Mouse (Mus musculus): ENCODE measurements around the gene Eif1. TPM values are rescaled to one million over a fixed set of nuclear protein-coding genes. Genes with fewer than 3 reads are reported as not detected.
"Not testable (repeated sequence)": the region's sequence is repeated elsewhere in the genome, so short reads cannot be mapped to it uniquely, and the experiment has no call there.

Eif1 gene
- 100 to 1,000 TPM; 838 to 840 TPM for total RNA-seq (2021)
- long read RNA-seq, experiment 1, transcript Eif1-201 (4 exons, 1,322 nt) = major isoform, 474 of 486 reads
- long read RNA-seq, experiment 1, partial matches to known transcripts = 1 of 486 reads
- long read RNA-seq, experiment 1, other reads (novel, unspliced or antisense) = 7 of 486 reads
- long read RNA-seq, experiment 2, transcript Eif1-201 (4 exons, 1,322 nt) = major isoform, 526 of 534 reads
- long read RNA-seq, experiment 2, partial matches to known transcripts = 1 of 534 reads
- long read RNA-seq, experiment 2, other reads (novel, unspliced or antisense) = 5 of 534 reads

DNA sequence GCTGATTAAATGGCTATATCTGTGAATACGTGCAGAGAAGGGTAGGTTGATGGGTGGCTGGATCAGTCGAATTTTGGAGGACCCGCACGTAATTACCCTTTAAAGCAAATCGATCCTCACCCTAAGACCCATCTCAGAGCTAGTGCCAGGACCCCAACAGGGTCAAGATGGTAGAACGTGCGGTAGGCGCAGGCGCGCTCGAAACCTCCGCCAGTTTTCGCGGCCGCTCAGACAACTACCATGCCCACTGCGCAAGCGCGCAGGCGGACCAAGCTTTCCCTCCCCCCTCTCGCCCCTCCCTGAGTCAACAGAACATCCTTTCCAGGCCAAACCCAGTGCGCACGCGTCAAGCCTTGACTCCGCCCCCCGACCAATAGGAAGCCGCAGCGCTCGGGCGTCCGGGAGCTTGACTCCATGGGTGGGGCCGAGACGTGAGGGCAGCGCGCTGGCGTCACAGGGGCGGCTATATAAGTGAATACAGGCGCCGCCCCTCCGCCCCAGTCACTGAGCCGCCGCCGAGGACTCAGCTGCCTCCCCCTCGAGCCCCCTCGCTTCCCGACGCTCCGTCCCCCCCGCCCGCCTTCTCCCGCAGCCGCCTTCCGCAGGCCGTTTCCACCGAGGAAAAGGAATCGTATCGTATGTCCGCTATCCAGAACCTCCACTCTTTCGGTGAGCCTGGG is at the start of gene Eif1:
Gene Eif1, plus strand, starts transcription at position 394 of the 680 bp plus-strand sequence.
- peak; percentile 100 for DNase-seq

DNA sequence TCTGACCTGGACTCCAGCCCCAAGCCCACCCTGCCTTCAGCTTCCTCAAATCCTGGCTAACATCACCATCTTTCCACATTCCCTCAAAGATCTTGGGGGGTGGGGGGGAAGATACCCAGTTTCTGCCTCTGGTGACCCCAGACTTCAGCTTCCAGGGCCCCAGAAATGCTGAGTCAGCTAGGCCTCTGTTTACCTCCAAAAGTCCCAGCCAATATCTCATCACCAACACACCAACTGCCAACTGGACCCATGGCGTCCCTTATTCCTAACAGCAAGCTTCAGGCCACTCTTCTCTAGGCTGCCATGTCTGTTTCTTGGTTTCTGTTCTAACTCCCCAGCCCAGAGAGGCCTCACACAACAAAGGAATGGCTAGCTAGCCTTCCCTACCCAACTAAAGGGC is 47.8 kb upstream of the Eif1 start:
- no peak for DNase-seq

DNA sequence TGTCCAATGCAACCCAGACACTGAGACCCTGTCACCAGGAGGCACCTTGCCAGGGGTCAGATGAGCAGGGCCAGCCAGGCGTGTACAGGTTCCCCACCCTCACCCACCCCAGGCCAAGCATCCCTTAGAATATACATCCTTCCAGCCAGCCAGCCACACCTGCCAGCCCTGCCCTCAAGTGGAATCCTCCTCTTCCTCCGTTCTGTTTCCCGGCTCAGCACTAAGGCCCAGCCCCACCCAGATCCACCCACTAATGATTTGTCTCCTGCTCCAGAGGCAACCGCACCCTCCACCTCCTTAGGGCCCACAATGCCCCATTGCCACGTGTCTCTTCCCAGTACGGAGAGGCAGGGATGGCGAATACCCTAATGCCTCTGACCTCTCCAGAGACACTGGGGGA is 45.0 kb upstream of the Eif1 start:
- DNase-seq = no peak

DNA sequence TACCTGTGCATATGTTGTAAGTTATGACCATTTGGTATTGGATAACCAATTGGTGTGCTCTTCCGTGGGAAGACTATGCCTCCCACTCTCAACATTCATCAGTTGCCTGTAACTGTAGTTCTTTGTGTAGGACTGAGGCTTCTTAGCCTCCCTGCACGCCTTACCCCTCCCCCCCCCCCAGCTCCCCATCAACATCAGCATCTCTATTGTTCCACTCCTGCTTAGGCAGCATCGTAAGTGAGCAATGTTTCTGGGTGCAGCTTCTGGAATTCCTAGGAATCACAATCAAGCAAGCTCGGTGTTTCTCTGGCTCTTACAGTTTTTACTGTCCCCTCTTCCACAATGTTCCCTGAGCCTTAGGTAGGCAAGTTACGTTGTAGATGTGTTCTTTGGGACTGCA is 44.2 kb upstream of the Eif1 start:
- no peak for DNase-seq

DNA sequence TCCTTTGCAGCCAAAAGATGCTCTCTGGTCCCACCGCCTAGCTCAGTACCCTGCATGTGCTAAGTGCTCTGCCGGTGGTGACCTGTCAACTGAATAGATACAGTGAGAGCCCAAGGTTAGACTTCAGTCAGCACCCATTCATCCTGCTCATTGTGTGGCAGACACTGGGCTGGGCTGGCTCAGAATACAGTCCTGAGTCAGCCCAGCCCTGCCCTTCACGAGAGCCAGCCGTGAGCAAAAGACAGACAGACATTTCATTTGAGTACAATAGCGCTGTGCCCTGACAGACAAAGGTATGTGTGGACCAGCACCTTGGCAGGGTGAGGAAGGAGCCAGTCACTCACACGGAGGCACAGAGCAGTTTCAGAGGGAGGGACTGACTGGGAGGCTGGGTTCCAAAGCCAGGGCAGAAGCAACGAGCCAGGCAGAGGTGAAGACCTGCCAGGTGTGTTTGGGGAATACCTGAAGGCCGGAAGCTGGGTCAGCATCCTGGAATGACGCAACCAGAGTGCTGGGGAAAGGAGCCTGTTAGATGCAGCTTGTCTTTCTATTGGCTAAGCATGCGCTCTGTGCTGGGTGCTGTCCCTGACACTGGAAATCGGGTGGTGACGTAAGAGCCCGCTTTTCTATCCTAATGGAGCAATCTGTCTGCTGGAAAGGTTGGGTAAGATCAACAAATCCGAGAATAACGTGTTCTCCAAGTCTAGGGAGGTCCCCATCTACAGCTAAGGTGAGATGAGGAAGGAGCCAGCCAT is 41.8 kb upstream of the Eif1 start:
- no peak for DNase-seq

DNA sequence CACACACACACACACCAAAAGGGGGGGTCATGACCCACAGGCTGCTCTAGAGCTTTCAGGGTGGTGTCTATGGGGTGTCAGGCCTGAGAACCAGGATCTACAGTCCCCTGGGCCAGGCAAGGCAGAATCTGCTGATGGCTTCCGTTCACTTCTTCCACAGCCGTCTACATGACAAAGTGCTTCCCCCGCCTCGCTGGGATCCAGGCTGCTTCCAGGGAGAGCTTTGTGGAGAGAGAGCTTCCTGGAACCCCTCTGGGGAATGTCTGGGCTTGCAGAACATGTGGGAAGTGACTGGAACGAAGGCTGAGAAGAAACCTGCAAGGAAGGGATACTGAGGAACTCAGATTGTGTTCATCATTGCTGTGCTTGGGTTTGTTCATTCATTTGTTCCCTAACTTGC is 40.9 kb upstream of the Eif1 start:
- DNase-seq = no peak

DNA sequence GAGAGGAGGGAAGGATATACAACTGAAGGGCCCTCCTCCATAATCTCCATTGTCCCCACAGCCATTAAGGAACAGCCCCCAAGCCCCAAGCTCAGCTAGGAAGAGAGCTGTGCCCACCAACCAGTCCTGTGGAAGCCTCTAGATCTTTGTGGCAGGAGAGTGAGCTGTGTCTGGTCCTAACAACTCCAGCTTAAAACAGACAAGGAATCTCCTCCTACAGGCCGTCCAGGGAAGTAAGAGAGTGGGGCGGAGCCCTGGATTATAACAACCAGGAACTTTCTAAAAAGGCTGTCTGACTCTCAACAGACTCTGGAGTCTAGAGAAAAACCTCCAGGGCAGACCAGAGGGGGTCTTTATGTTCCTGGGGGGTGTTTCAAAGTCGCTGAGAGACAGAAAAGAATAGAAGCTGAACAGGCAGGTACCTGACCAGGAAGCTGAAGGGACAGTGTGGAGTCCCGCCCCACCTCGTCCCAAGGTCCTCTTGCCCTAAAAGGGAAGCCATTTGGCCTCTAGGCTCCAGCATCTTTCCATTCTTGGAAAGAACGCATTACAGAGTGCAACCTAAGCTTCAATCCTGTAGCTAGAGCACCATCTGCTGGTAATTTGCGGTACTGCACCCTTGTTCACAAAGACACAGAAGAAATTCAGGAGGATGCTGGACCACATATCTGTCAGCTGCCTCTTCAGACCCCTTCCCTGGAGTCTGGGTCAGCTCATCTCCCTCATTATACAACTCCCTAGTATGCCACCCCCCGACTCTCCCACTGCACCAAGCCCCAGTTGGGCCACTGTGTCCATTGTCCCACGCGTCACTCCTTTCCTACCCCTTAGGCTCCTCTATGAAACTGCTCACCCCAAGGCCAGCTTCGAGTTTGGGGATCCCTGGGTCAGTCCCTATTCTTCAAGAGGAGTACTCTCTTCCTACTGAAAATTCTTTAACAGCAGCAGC is 37.8 kb upstream of the Eif1 start:
- DNase-seq = peak; percentile 89

DNA sequence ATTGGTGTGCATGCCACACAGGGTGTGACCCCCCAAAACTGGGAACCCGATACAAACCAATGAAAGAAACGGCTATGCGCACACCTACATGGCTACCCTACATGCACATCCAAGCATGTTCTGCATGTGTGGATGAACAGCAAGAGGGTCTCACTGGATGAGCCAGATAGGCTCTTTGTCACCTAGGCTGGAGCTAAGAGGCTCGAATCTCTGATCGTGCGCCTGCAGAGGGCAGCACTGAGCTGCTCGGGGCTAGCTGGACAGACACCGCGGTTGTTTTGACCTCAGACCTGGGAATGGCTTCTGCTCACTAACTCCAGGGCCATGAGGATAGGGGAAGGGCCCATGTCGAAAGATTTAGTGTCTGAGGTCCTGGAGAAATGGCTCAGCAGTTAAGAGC is 37.1 kb upstream of the Eif1 start:
- peak; percentile 90 for DNase-seq

DNA sequence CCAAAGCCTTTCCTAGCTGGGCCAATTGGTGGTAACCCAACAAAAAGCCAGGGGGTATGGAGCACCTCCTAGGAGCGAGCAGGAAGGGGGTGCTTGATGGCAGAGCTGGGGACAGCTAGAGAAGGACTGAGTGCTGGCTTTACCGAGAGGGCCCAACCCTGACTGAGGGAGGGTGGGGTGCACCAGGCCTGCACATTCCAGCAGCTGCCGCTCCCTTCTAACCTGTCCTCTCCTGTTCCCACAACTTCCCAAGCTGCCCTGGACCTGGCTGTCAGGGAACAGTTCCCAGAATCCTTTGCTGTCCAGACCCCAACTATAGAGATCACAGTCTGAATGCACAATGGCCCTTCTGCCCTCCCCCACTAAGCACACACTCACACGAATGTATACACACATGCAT is 34.7 kb upstream of the Eif1 start:
- no peak for DNase-seq

DNA sequence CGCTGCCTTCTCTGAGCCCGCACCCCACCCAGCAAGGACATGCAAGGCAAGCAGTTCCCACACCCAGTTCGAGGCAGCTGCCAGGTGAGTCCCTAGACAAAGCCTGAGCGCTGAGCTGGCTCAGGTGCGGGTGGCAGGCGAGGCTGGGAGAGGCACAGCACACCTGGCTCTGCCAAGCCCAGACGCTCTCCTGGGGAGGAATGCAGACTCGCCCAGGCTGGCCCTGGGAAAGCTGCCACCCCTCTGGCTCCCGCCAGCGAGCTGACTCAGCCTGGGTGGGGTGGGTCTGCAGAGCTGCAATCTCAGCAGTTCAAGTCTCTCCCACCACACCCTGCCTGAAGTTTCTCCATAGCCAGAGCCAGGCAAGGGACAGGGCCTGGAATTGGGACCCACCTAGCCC is 32.7 kb upstream of the Eif1 start:
- peak; percentile 55 for DNase-seq

DNA sequence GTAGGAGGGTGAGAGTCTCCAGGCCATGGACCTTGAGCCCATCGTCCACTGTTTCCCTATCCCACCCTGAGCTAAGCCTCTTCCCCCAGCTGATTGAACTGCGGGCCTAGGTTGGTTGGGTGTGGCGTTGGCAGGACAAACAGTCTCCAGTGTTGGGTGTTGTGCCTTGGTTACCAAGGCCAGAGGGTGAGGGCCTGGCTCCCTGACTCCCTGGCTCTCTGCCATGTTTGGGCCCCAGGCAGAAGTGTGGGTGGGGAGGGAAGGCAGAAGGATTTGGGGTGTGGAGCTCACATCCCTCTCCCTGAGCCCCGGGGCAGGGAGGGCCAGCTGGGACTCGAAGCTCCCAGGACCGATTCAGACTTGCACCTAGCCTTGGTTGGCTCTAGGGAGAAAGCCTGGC is 30.7 kb upstream of the Eif1 start:
- no peak for DNase-seq

DNA sequence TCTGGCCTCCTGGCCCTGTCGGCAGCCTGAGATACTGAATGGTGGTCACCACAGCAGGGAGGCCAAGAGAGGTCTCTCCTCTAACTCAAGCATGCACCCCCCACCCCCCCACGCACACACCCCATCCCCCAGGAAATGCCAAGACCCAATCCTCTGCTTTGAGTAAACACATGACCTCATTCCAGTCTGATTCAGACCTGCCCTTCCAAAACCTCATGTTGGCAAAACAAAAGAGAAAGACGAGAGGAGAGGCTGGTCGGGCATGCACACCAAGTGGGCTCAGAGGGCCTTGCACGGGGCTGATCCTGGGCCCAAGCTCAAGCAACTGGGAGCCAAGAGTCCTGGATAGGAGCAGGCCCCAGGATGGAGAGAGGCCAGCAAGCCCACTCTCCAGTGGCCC is 29.4 kb upstream of the Eif1 start:
- DNase-seq = no peak

DNA sequence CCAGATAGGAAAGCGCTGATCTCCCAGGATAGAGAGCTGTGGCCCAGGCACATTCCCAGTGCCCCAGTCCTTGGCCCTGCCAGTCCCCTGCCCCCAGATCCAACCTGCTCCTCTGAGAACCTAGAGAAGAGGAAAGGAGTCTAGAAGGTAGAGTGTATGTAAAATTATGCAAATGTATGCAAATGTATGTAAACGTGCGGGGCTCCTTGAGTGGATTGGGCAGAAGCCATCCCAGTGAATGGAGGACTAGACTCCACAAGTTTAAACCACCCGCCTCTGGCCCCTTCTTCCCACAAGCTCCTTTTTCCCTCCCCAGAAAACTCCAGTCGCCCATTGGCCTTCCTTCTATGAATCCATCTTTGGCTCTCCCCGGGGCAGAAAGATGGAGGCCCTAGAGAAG is 26.8 kb upstream of the Eif1 start:
- DNase-seq = no peak

DNA sequence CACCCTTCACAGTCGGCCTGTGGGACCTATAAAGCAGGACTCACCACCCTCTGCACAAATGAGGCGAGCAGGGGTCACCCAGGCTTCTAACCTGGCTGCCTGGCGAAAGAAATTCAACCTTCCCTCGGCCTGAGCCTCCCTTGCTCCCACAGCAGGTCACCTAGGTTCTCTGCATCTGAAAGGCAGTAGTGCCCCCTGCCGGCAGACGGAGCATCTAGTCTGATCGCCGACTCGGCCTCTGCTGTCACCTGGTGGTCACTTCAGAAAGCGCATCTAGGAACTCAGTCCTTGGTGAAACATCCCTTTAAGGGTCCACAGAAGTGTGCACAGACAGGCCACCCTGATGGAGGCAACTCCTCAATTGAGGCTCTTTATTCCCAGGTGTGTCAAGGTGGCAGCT is 24.4 kb upstream of the Eif1 start:
- DNase-seq = peak; percentile 89

DNA sequence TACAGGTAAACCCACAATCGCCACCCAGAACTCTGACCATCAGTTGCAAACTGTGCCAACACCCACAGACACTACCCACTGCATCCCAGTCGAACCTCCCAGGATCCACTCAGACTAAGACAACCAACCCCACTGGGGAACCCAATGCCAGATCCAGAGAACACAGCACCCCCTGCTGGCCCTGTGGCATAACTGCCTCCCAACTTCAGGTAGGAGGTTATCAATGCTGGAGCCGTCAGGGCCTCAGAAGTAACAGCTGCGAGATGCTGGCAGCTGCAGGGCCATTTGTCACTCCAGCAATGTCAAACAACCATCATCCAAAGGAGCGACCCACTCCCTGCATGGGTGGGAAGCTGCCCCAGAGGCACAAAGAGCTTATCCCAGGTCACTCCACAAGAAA is 21.9 kb upstream of the Eif1 start:
- DNase-seq = no peak

DNA sequence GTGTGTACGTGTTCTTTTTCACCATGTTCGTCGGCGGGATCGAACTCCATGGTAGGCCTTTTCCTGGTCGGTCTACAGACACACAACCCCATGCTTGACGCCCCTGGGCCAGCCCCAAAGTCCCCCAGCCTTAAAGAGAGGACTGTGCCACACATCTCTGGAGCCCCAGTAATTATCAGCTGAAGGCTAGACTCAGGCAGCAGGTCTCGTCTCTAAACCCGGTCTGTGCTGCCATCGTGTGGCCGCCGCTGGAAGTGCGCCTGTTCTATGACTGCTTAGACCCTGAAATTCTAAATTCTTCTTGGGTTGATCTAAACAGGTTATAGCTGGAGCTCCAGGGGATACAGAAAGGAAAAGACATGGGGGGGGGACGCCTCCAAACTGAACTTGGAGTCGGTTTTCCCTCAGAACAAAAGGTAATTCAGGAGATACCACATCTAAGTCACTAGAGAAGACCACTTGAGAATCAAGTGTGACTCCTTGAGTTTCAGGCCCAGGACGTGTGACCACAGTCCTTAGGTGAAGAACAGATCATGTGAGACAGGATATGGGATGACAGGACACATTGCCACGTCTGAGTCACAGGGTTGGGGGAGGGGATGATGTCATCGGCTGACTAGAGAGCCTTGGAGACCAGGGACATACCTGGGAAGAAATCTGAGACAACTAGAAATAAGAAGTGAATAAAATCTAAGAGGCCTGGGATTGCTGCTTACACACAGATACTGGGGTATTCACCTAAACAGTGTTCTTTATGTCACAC is 21.2 kb upstream of the Eif1 start:
- DNase-seq = peak; percentile 89

DNA sequence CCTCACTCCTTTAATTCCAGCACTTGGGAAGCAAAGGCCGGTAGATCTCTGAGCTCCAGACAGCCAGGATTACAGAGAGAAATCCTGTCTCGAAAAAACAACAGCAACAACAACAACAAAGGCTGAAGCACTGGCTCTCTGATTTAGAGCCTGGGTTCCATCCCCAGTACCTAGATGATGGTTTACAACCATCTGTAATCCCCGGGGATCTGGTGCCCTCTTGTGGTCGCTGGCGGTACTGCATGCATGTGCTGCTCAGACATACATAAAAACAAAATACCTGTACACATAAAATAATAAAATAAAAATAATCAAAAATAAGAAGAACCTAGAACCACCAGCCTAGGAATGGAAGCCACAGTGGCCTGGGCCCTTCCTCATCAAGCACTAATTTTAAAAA is 19.4 kb upstream of the Eif1 start:
- peak; percentile 73 for DNase-seq

DNA sequence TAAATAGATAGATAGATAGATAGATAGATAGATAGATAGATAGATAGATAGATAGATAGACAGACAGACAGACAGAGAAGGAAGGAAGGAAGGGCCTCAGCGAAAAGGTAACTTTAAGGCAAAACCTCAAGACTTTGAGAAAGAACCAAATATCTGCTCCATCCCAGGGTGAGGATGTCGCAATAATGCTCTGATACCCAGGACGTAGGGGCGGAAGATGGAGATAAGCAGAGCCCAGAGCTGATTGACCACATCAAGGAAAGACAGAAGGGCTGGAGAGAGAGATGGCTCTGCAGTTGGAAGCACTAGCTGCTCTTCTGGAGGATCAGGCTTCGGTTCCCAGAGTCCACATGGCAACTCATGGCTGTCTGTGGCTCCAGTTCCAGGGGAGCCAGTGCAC is 18.4 kb upstream of the Eif1 start:
- DNase-seq = no peak

DNA sequence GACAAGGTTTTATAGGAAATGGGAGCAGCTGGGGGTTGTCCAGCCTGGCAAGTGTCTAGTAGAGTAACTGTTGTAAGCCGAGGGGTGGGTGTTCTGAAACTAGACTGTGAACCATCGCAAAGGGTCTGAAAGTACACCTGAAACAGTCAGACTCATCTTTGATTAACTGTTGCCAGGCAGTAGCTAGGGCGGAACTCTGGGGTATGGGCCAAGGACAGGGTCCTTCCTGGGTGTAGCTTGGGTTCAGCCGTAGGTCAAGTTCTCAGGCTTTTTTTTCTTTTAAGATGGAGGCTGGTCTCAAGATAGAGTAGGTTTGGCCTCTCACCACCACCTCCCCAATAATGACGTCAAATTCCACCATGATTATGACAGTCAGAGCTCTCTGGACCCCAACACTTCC is 11.8 kb upstream of the Eif1 start:
- no peak for DNase-seq

DNA sequence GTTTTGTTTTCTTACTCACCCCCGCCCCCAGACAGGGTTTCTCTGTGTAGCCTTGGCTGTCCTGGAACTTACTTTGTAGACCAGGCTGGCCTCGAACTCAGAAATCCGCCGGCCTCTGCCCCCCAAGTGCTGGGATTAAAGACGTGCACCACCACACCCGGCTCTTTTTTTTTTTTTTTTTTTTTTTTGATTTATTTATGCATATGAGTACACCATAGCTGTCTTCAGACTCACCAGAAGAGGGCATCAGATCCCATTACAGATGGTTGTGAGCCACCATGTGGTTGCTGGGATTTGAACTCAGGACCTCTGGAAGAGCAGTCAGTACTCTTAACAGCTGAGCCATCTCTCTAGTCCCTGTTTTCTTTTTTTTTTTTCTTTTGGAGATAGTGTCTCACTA is 11.0 kb upstream of the Eif1 start:
- not testable (repeated sequence) for DNase-seq

DNA sequence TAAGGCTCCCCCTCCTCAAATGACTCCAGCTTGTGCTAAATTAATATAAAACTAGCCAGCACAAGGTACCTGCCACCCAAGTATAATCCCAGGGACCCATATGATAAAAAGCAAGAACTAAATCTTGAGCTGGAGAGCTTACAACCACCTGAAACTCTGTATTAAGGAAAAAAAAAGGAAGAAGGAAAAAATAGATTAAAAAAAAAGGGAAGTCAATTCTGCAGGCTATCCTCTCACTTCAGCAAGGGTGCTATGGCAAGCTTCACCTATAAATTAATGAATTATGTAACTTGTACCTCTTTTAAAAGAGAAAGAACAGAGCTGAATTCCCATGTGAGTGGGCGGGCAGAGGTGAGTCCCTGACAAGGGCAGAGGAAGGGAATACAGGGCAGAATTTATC is 8.0 kb upstream of the Eif1 start:
- no peak for DNase-seq

All from gastrocnemius, postnatal 10 days (tissue).